In the genomic region with DNA sequence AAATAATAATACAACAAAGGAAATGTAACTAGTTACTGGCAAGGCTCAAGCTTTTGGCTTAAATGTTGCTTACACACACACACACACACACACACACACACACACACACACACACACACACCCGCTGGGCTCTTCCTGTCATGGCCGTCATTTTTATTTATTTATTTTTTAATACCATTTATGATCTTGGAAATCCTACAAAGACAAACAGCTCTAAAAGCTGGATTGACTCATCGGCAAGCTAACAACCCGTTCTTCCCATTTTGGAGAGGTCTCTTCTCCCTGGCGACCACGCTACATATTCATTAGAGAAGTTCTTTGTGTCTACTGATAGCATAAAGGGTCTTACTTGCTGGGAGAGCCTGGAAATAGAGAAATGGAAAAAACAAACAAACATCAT, we compare ENCODE assay signal across 26 mouse cellular contexts.
DNase-seq lines count a peak whose midpoint lies in the region; ATAC-seq and TF ChIP-seq lines count a peak whose summit lies in the region.
"Had no signal": no experiment of that assay in that cellular context is flagged by ENCODE, and none has a peak within 500 bp of the region (broad histone marks: within the 10 kb centered on the region; RNA-seq: fewer than 3 reads in every experiment).

No protein-coding gene starts in this region.

- H3K27me3 ChIP-seq in heart, embryonic 15.5 days, result no peaks in the 10 kb centered on the region
- H3K27me3 ChIP-seq in kidney, postnatal 0 days (ENCODE audit: insufficient read depth, low read length), result no peaks in the 10 kb centered on the region
- H3K27me3 ChIP-seq in midbrain, embryonic 11.5 days (ENCODE audit: control insufficient read depth, insufficient read depth, low read length), result no peaks in the 10 kb centered on the region
- H3K27me3 ChIP-seq in midbrain, embryonic 16.5 days (ENCODE audit: control insufficient read depth, insufficient read depth, low read depth, low read length), result no peaks in the 10 kb centered on the region
- H3K27me3 ChIP-seq in small intestine, adult 2 months (ENCODE audit: control insufficient read depth, insufficient read depth, low read length), result no peaks in the 10 kb centered on the region
- H3K27me3 ChIP-seq: embryonic facial prominence, embryonic 13.5 days; limb, embryonic 12.5 days; lung, embryonic 15.5 days; midbrain, embryonic 12.5 days; stomach, embryonic 15.5 days had no signal

- WGBS in heart, embryonic 15.5 days, result 65% methylated on average over 6 of the region's 6 CpGs
- 70% methylated on average over 6 of the region's 6 CpGs for WGBS in kidney, postnatal 0 days
- WGBS in midbrain, embryonic 11.5 days, result 79% methylated on average over 6 of the region's 6 CpGs
- WGBS in midbrain, embryonic 16.5 days, result 62% methylated on average over 6 of the region's 6 CpGs
- 47% methylated on average over 6 of the region's 6 CpGs for WGBS in small intestine, adult 2 months

- no peaks in the 10 kb centered on the region for H3K36me3 ChIP-seq in heart, embryonic 15.5 days
- no peaks in the 10 kb centered on the region for H3K36me3 ChIP-seq in kidney, postnatal 0 days (ENCODE audit: insufficient read depth, low read length)
- H3K36me3 ChIP-seq in midbrain, embryonic 11.5 days (ENCODE audit: control insufficient read depth, insufficient read depth, low read length), result no peaks in the 10 kb centered on the region
- H3K36me3 ChIP-seq in midbrain, embryonic 16.5 days (ENCODE audit: control insufficient read depth, insufficient read depth, low read length), result no peaks in the 10 kb centered on the region
- H3K36me3 ChIP-seq in small intestine, adult 2 months (ENCODE audit: control insufficient read depth, insufficient read depth, low read length), result no peaks in the 10 kb centered on the region
- H3K36me3 ChIP-seq: liver, embryonic 15.5 days; lung, embryonic 15.5 days; stomach, embryonic 15.5 days had no signal

- no peak overlapping the region for H3K9ac ChIP-seq in heart, embryonic 15.5 days
- H3K9ac ChIP-seq in kidney, postnatal 0 days (ENCODE audit: low read depth, low read length), result no peak overlapping the region
- no peak overlapping the region for H3K9ac ChIP-seq in midbrain, embryonic 11.5 days (ENCODE audit: low read length)
- H3K9ac ChIP-seq in midbrain, embryonic 16.5 days (ENCODE audit: low read depth, low read length), result no peak overlapping the region
- H3K9ac ChIP-seq: embryonic facial prominence, embryonic 13.5 days; limb, embryonic 12.5 days; liver, embryonic 15.5 days; lung, embryonic 15.5 days; midbrain, embryonic 12.5 days; stomach, embryonic 15.5 days had no signal

- peak overlapping the region; percentile 42 for H3K27ac ChIP-seq in heart, embryonic 15.5 days
- peak overlapping the region; percentile 50 for H3K27ac ChIP-seq in kidney, postnatal 0 days
- no peak overlapping the region for H3K27ac ChIP-seq in midbrain, embryonic 11.5 days (ENCODE audit: low read depth, low read length)
- no peak overlapping the region for H3K27ac ChIP-seq in midbrain, embryonic 16.5 days (ENCODE audit: low read length)
- 0 out of 2 replicates have a peak overlapping the region, but pooled peaks have one; percentile 6 for H3K27ac ChIP-seq in small intestine, adult 2 months (ENCODE audit: insufficient read depth, low read depth, low read length)
- H3K27ac ChIP-seq: embryonic facial prominence, embryonic 13.5 days; layer of hippocampus, adult 2 months; left cerebral cortex, adult 2 months; limb, embryonic 12.5 days; liver, embryonic 15.5 days; lung, embryonic 15.5 days; midbrain, embryonic 12.5 days; stomach, embryonic 15.5 days had no signal

- no peak for ATAC-seq in heart, embryonic 15.5 days (replicated peaks; ENCODE audit: insufficient number of reproducible peaks, insufficient read depth, low FRiP score, low read depth)
- no peak for ATAC-seq in kidney, postnatal 0 days (replicated peaks; ENCODE audit: low FRiP score, low read depth)
- no peak for ATAC-seq in midbrain, embryonic 11.5 days (ENCODE audit: low FRiP score)
- ATAC-seq in midbrain, embryonic 16.5 days, result no peak
- no peak for ATAC-seq in cerebellum, adult (ENCODE audit: insufficient number of reproducible peaks, low FRiP score, low TSS enrichment)
- ATAC-seq: CD4-positive, CD25-positive, alpha-beta regulatory T cell, adult 4 months; forebrain, embryonic 16.5 days had no signal

- no peak for DNase-seq in heart, adult 8-10 months (ENCODE audit: low spot score)
- DNase-seq in kidney, postnatal 0 days (ENCODE audit: low spot score), result peak; percentile 58
- no peak for DNase-seq in kidney, postnatal 25 days
- DNase-seq in midbrain, embryonic 11.5 days (ENCODE audit: low spot score, missing footprints), result peak; percentile 82
- DNase-seq: adrenal gland, postnatal 14 days; cerebellum, adult 8-10 months; cerebellum, postnatal 25 days; heart, postnatal 14 days; kidney, adult 2 months; kidney, postnatal 36 days had no signal

- H3K9me3 ChIP-seq in heart, embryonic 15.5 days (replicated peaks), result no peaks in the 10 kb centered on the region
- H3K9me3 ChIP-seq in kidney, postnatal 0 days (replicated peaks; ENCODE audit: low read length), result no peaks in the 10 kb centered on the region
- H3K9me3 ChIP-seq in midbrain, embryonic 11.5 days (ENCODE audit: control insufficient read depth, low read length), result peaks cover 4% of the 10 kb centered on the region; the same call in 1 of the 2 replicates
- H3K9me3 ChIP-seq in midbrain, embryonic 16.5 days (replicated peaks; ENCODE audit: control insufficient read depth, low read length, poor library complexity, severe bottlenecking), result no peaks in the 10 kb centered on the region; the same call in 1 of the 2 replicates
- H3K9me3 ChIP-seq: embryonic facial prominence, embryonic 13.5 days; limb, embryonic 12.5 days; liver, embryonic 15.5 days; lung, embryonic 15.5 days; midbrain, embryonic 12.5 days; stomach, embryonic 15.5 days had no signal

- H3K4me2 ChIP-seq in heart, embryonic 15.5 days, result no peak overlapping the region
- no peak overlapping the region for H3K4me2 ChIP-seq in kidney, postnatal 0 days (ENCODE audit: low read length)
- H3K4me2 ChIP-seq in midbrain, embryonic 11.5 days, result no peak overlapping the region
- H3K4me2 ChIP-seq in midbrain, embryonic 16.5 days (ENCODE audit: low read length), result no peak overlapping the region
- H3K4me2 ChIP-seq: embryonic facial prominence, embryonic 13.5 days; heart, embryonic 11.5 days; limb, embryonic 12.5 days; liver, embryonic 15.5 days; lung, embryonic 15.5 days; midbrain, embryonic 12.5 days; stomach, embryonic 15.5 days had no signal

- peaks cover 35% of the 10 kb centered on the region for H3K4me1 ChIP-seq in heart, embryonic 15.5 days (replicated peaks)
- peaks cover 28% of the 10 kb centered on the region for H3K4me1 ChIP-seq in kidney, postnatal 0 days (replicated peaks; ENCODE audit: insufficient read depth, low read length)
- H3K4me1 ChIP-seq in midbrain, embryonic 11.5 days (ENCODE audit: control insufficient read depth, insufficient read depth, low read length), result peaks cover 18% of the 10 kb centered on the region
- H3K4me1 ChIP-seq in midbrain, embryonic 16.5 days (ENCODE audit: control insufficient read depth, insufficient read depth, low read length), result peaks cover 20% of the 10 kb centered on the region
- peaks cover 6% of the 10 kb centered on the region; the same call in 1 of the 2 replicates for H3K4me1 ChIP-seq in small intestine, adult 2 months (ENCODE audit: control insufficient read depth, insufficient read depth, insufficient read length, low read length)

- no peak for TF ChIP-seq CTCF in kidney, postnatal 0 days (IDR thresholded peaks at IDR 0.05; ENCODE audit: low read depth)
- TF ChIP-seq CTCF in small intestine, adult 2 months (IDR thresholded peaks at IDR 0.05; ENCODE audit: extremely low read depth, insufficient read length, insufficient replicate concordance, low read depth, low read length), result no peak

- H3K4me3 ChIP-seq in heart, embryonic 15.5 days, result no peak overlapping the region
- no peak overlapping the region for H3K4me3 ChIP-seq in kidney, postnatal 0 days (replicated peaks; ENCODE audit: low read depth, low read length)
- no peak overlapping the region for H3K4me3 ChIP-seq in midbrain, embryonic 11.5 days (ENCODE audit: low read depth, low read length)
- no peak overlapping the region for H3K4me3 ChIP-seq in midbrain, embryonic 16.5 days (ENCODE audit: low read depth, low read length)
- H3K4me3 ChIP-seq in small intestine, adult 2 months (ENCODE audit: low read depth, low read length), result no peak overlapping the region
- H3K4me3 ChIP-seq: embryonic facial prominence, embryonic 13.5 days; erythroblast, embryonic 14.5 days; layer of hippocampus, adult 2 months; left cerebral cortex, adult 2 months; limb, embryonic 12.5 days; liver, embryonic 15.5 days; lung, embryonic 15.5 days; midbrain, embryonic 12.5 days; stomach, embryonic 15.5 days had no signal

- no peak for TF ChIP-seq POLR2A in small intestine, adult 2 months (IDR thresholded peaks at IDR 0.05; ENCODE audit: low read depth, low read length)

Comparison
In these comparisons a context has a peak if more than half of its experiments do, and no peak if none do; other contexts are left out.
1. DNase-seq: peak in kidney, postnatal 0 days (single experiment) and midbrain, embryonic 11.5 days (single experiment); none in heart, adult 8-10 months (single experiment) and kidney, postnatal 25 days (0 of 2).
2. H3K27ac ChIP-seq: peak in heart, embryonic 15.5 days (single experiment), kidney, postnatal 0 days (single experiment) and small intestine, adult 2 months (single experiment); none in midbrain, embryonic 11.5 days (single experiment) and midbrain, embryonic 16.5 days (single experiment).